Mouse (Mus musculus) lung, adult 2 months (tissue): ENCODE results near the gene Tmem236.

Experiments
- CTCF ChIP-seq: fragments of 200-500 bp; IDR thresholded peaks from 2 replicates; pipeline ENCODE4 v1.5.1; 2011; ENCODE audit warnings: mild to moderate bottlenecking, low read length, control low read depth; ENCODE audit not compliant: insufficient read depth
- POLR2A ChIP-seq: fragments of 200-500 bp; IDR thresholded peaks from 2 replicates; pipeline ENCODE4 v1.6.1; 2011; ENCODE audit warnings: low read depth, mild to moderate bottlenecking, control low read depth, low read length, borderline replicate concordance; ENCODE audit errors: extremely low read depth

DNA sequence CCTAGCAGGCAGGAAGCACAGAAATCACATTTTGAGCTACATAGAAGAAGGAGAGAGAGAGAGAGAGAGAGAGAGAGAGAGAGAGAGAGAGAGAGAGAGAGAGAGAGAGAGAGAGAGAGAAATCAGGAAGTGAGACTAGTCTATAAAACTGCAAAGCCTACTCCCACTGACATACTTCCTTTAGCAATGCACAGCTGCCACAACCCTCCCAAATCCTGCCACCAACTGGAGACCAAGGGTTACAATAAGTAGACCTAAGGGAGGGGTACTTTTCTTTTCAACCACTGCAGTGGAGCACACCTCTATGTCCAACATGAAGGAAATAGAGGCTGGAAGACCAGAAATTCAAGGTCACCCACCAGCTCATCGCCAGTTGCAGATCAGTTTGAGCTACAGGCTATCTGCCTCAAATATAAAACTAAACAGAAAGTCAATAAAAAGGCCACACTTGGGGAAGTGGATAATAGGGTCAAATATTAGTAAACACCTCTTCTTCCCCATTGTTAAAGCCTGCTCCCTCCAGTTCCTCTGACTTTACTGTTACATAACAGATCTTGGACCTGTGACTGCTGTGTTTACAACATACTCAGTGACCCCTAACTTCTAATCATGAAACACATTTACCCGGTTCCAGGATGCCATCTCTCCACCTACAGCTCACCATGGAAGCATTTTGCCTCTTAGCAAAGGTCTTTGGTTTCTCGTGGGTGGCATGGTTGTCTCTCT lies 75.7 kb downstream of the Tmem236 start:
- TF ChIP-seq CTCF: no peak
- TF ChIP-seq POLR2A: no peak
